Mouse (Mus musculus) ovary, postnatal 14 days (tissue): ENCODE measurements at regions not wholly inside any gene's neighbourhood (a gene's known extent, or its start where the extent isn't known, plus 50 kb on each side); places are given as distances from the start of the nearest gene placed in this dataset.

Experiments used
- DNase-seq: peaks from one replicate; pipeline ENCODE4 v3.0.0; 2022; ENCODE audit warnings: low spot score

DNA sequence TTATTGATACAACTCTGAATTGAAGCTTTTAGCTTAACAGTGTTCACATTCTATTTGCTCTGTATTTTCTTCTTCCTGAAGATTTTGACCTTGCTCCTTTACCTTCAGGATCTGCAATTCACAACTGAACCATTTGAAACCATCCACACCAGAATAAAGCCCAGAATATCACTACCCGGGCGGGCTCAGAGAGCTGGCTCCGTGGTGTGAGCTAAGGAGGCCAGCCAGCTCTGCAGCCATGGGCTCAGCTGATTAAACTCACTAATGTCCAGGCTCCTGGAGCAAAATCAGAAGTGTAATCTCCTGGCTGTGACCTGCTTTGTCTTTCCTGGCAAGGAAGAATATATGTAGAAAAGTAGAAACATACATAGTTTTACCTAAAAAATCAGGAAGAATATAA lies 309.9 kb downstream of the Gm10295 start:
- no peak for DNase-seq

DNA sequence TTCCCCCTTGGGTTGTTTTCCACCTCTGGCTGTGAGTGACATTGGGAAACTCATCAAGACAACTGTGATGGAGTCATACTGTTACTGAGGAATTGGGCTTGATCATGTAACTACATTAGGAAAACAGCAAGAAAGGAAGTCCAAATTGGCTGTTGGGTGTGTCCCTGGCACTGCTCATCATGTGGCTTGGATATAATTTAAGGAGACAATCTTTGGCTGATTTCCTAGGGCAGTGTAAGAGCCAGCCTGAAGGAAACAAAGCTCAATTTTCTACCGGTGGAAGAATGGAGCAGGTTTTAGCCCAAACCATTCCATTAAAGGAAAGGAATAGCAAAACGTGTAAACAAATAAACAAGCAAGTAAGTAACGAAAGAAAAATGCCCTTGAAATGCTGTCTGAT lies 310.4 kb downstream of the Gm10295 start:
- DNase-seq = no peak

DNA sequence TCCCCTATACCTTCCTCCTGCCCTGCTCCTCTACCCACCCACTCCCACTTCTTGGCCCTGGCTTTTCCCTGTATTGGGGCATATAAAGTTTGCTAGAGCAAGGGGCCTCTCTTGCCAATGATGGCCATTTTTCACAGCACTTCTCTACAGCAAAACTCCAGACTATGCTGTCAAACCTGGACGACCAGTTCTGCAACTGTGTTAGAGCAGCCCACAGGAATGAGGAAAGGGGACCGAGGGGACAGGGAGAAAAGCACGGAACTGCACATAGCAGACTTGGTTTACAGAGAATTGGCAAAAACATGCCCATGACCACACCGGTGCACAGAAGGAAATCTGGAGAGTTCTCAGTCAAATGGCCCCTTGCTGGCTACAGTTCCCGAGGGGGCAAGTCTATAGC lies 312.7 kb downstream of the Gm10295 start:
- no peak for DNase-seq

DNA sequence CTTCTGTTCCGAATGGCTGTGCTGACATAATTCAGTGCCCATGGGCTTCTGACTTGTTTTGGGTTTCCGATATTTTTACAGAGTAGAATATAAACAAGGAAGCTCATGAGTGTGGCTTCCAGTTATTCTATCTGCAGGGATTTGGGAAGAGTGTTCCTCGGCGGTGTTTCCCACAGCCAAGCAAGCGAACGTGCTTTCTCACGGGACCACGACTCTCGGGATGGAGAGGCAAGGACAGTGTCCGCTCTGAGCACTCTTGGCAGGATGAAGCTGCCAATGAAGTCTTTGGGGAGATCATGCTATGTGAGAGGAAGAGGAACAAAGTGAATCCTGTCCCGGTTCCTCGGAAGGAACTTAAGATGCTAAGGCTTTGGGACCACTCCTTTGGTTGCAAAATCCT lies 318.2 kb downstream of the Gm10295 start:
- no peak for DNase-seq

DNA sequence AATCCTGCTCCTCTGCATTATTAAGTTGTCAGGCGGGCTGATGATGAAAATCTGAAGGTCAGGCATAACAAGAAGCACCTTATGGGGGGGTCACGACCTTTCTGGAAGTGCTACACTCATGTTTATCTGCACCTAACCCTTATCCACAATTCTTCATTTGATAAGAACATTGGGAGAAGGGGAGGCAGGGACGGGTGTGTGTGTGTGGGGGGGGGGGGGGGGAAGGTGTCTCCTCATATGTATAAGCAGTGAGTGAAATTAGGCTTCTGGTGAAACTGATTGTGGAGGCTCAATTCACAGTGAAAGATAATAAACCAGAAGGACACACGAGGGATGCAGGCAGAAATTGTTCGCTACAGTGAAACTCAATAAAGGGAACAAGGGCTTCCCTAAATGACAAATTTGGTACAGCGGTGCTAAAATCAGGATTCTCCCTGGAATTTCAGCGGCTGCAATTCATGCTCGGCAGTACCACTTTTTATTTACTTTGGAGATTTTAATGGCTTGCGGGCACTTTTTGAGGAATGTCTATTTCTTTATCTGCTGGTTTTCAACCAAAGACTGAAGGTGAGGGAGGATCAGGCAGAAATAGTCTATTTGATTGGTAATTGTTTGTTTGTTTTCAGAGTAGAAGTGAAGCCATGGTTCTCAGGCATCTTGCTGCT lies 327.2 kb downstream of the Gm10295 start:
- no peak for DNase-seq

DNA sequence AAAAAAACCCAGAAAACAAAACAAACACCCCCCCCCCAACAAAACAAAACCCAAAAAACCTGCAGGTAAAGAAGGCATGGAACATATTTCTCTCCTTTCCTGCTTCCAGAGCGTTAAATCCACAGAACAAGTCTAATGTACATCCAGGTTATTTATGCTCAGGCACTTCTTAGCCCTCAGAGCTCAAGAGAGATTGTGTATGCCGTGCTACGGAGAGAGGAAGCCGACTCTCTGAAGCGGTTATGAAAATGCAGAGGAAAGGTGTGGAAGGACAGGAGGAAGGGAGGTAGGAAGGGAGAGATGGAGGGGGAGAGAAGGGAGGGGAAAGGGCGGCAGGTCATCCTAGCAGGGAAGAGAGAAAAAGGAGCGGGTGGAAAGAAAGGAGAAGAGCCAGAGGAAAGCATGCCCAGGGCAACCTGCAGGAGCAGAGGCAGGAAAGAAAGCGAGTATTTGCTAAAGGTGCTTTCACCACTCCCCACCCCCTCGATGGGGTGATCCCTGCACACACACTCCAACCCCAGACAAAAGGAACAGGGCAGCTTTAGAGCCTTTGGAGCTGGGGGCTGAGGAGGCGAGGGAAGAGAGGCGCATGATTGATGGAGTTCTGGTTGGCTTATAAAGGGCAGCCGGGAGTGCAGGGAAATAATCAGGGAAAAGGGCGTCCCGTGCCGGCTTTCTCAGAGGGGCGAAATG lies 327.9 kb downstream of the Gm10295 start:
- no peak for DNase-seq
